8 mouse cellular contexts compared by ENCODE assay signal in genomic region chr8:107389557-107389956, GRCm38 (mm10). TPM values are rescaled to one million over a fixed set of nuclear protein-coding genes. Genes with fewer than 3 reads are reported as not detected.
DNase-seq lines count a peak whose midpoint lies in the region; ATAC-seq and TF ChIP-seq lines count a peak whose summit lies in the region.
"Had no signal": no experiment of that assay in that cellular context is flagged by ENCODE, and none has a peak within 500 bp of the region (broad histone marks: within the 10 kb centered on the region; RNA-seq: fewer than 3 reads in every experiment).

No protein-coding gene starts in this region.

- H3K4me1 ChIP-seq in lung, embryonic 16.5 days (replicated peaks; ENCODE audit: control insufficient read depth, insufficient read depth, low read length): peaks cover 6% of the 10 kb centered on the region
- H3K4me1 ChIP-seq in intestine, embryonic 15.5 days (replicated peaks): peaks cover 10% of the 10 kb centered on the region

- peak; percentile 91 for DNase-seq in left cerebral cortex, postnatal 4 days
- DNase-seq in left cerebral cortex, adult 2 months (ENCODE audit: extremely low spot score in 1 of 2, low spot score in 2 of 2): no peak
- DNase-seq in adrenal gland, postnatal 10 days: peak; percentile 92
- peak; percentile 63 to 82 for DNase-seq in cerebellum, postnatal 25 days
- no peak for DNase-seq in c-Kit-positive CD71-positive TER-119-positive erythroid progenitor cells, embryonic 14.5 days (ENCODE audit: low spot score)

- peak; percentile 53 for ATAC-seq in lung, embryonic 16.5 days (ENCODE audit: low read depth)
- no peak for ATAC-seq in intestine, embryonic 15.5 days

- no peaks in the 10 kb centered on the region for H3K36me3 ChIP-seq in lung, embryonic 16.5 days (ENCODE audit: control insufficient read depth, insufficient read depth, low read length)
- H3K36me3 ChIP-seq in intestine, embryonic 15.5 days: no peaks in the 10 kb centered on the region
- H3K36me3 ChIP-seq: heart, embryonic 13.5 days had no signal

- TF ChIP-seq CTCF in left cerebral cortex, adult 2 months (IDR thresholded peaks at IDR 0.05): no peak

- WGBS in lung, embryonic 16.5 days: 30% methylated on average over 8 of the region's 8 CpGs
- 58% methylated on average over 8 of the region's 8 CpGs for WGBS in intestine, embryonic 15.5 days

- intact Hi-C loops in left cerebral cortex, postnatal 4 days (cut with DNase I): no loop called here
- intact Hi-C loops in left cerebral cortex, adult 2 months (cut with DNase I): no loop called here

- no peaks in the 10 kb centered on the region for H3K27me3 ChIP-seq in lung, embryonic 16.5 days (ENCODE audit: control insufficient read depth, insufficient read depth, low read depth, low read length)
- no peaks in the 10 kb centered on the region for H3K27me3 ChIP-seq in intestine, embryonic 15.5 days (replicated peaks)
- H3K27me3 ChIP-seq: heart, embryonic 13.5 days had no signal

- no peak overlapping the region for H3K4me3 ChIP-seq in left cerebral cortex, adult 2 months
- H3K4me3 ChIP-seq in lung, embryonic 16.5 days (ENCODE audit: low read length): no peak overlapping the region
- no peak overlapping the region for H3K4me3 ChIP-seq in intestine, embryonic 15.5 days (replicated peaks)
- H3K4me3 ChIP-seq: heart, embryonic 13.5 days had no signal

- H3K9ac ChIP-seq in lung, embryonic 16.5 days (ENCODE audit: low read length): no peak overlapping the region
- no peak overlapping the region for H3K9ac ChIP-seq in intestine, embryonic 15.5 days
- H3K9ac ChIP-seq: heart, embryonic 13.5 days had no signal

- no peaks in the 10 kb centered on the region for H3K9me3 ChIP-seq in lung, embryonic 16.5 days (ENCODE audit: control insufficient read depth, low read length)
- H3K9me3 ChIP-seq in intestine, embryonic 15.5 days: no peaks in the 10 kb centered on the region
- H3K9me3 ChIP-seq: heart, embryonic 13.5 days had no signal

- H3K27ac ChIP-seq in left cerebral cortex, adult 2 months: no peak overlapping the region
- H3K27ac ChIP-seq in lung, embryonic 16.5 days (ENCODE audit: low read length): no peak overlapping the region
- H3K27ac ChIP-seq in intestine, embryonic 15.5 days: no peak overlapping the region
- H3K27ac ChIP-seq: heart, embryonic 13.5 days had no signal

- no peak overlapping the region for H3K4me2 ChIP-seq in lung, embryonic 16.5 days (ENCODE audit: low read depth, low read length)
- H3K4me2 ChIP-seq in intestine, embryonic 15.5 days (replicated peaks): no peak overlapping the region
- H3K4me2 ChIP-seq: heart, embryonic 13.5 days had no signal

RNA-seq across cellular contexts. Expression of gene Nqo1, which starts 13.4 kb away (rescaled TPM):
- total RNA-seq in left cerebral cortex, postnatal 4 days (2021): 1 to 10 TPM; 2.5 to 2.7 TPM
- total RNA-seq in left cerebral cortex, adult 2 months (2021): 1 to 10 TPM; 3.7 to 4.2 TPM
- total RNA-seq in adrenal gland, postnatal 10 days (2021): 1 to 10 TPM; 4.1 to 6.9 TPM
- 14.5 and 15.3 TPM in 2 replicates for polyA plus RNA-seq in lung, embryonic 16.5 days (2015; fragmentation: Nextera tagmentation; extraction: Ambion mirVana)
- polyA plus RNA-seq in intestine, embryonic 15.5 days (2015; fragmentation: Nextera tagmentation; extraction: Ambion mirVana): 14.4 and 18.2 TPM in 2 replicates

RNA-seq across cellular contexts. Expression of gene Nob1, which starts 35.3 kb away (rescaled TPM):
- 10 to 100 TPM; 41.8 to 45.6 TPM for total RNA-seq in left cerebral cortex, postnatal 4 days (2021)
- total RNA-seq in left cerebral cortex, adult 2 months (2021): 10 to 100 TPM; 39.4 to 40.6 TPM
- 10 to 100 TPM; 29.4 to 30.6 TPM for total RNA-seq in adrenal gland, postnatal 10 days (2021)
- 71.6 and 72.9 TPM in 2 replicates for polyA plus RNA-seq in lung, embryonic 16.5 days (2015; fragmentation: Nextera tagmentation; extraction: Ambion mirVana)
- 74.4 and 74.8 TPM in 2 replicates for polyA plus RNA-seq in intestine, embryonic 15.5 days (2015; fragmentation: Nextera tagmentation; extraction: Ambion mirVana)

RNA-seq across cellular contexts. Expression of gene Wwp2, which starts 46.6 kb away (rescaled TPM):
- total RNA-seq in left cerebral cortex, postnatal 4 days (2021): 10 to 100 TPM; 37.3 to 41.5 TPM
- total RNA-seq in left cerebral cortex, adult 2 months (2021): 10 to 100 TPM; 34.4 to 39.3 TPM
- total RNA-seq in adrenal gland, postnatal 10 days (2021): 10 to 100 TPM; 36.7 to 39.7 TPM
- polyA plus RNA-seq in lung, embryonic 16.5 days (2015; fragmentation: Nextera tagmentation; extraction: Ambion mirVana): 60.5 and 64.6 TPM in 2 replicates
- polyA plus RNA-seq in intestine, embryonic 15.5 days (2015; fragmentation: Nextera tagmentation; extraction: Ambion mirVana): 37.0 and 39.2 TPM in 2 replicates

Comparison
In these comparisons a context has a peak if more than half of its experiments do, and no peak if none do; other contexts are left out.
1. DNase-seq: peak in left cerebral cortex, postnatal 4 days (single experiment), adrenal gland, postnatal 10 days (single experiment) and cerebellum, postnatal 25 days (2 of 2); none in left cerebral cortex, adult 2 months (0 of 2) and c-Kit-positive CD71-positive TER-119-positive erythroid progenitor cells, embryonic 14.5 days (single experiment).